Mouse (Mus musculus): ENCODE measurements around the gene Slpi.

Slpi gene

DNA sequence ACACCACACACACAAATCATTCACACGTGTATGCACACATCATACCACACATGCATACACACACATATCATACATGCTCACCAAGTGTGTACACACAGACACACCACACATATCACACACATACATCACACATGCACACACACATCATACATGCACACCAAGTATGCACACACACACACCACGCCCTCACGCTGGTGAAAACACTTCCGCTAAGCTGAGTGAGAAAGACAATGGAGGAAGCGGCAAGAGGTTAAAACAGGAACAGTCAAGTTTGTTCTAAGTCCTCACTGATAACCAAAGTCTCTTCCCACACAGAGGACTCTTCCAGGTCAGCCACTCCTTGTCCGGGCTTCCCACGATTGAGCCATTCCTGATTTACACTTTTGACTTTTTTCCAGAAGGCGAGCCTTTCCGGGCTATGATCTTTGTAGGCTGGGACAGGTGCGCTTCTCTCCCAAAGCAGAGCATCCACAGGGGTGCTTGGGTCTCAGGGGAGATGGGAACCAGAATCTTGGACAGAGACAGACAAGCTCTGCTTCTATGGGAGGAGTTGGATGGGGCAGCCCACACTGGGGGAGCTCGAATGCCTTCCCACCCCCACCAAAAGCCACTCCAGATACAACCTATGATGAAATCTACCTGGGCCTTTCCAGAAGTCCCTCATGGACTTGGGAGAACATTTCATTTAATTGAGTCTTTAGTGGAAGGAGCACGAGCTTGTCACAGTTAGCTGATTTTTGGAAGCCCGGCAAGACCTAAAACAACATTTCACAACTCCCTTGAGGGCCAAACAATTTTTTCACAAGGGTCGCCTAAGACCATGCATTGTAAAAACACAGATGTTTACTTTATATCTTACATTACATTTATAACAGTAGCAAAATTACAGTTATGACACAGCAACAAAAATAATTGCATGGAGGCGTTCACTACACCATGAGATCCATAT, 11.1 kb downstream of the Slpi start:
- H3K36me3 ChIP-seq (ENCODE audit: control insufficient read depth, insufficient read depth, low read length, poor library complexity, severe bottlenecking): no peaks in the 10 kb centered on the region
- DNase-seq (ENCODE audit: low read depth, low spot score): no peak

DNA sequence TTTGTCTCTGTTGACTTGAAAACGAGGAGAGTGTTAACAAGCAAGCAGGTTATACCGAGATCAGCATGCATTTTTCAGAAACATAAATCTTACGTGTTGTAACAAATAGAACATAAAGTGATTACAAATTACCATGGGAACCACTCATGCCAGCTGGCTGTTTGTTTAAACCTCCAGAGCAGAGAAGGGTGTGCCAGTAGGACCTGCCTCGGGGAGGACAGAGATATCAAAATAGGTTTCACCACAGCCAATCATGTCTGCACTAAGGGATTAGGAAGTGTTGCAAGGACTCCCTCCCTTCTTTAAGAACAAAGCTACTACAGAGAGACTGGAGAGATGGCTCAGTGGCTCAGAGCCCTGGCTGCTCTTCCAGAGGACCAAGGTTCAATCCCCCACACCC, 15.7 kb downstream of the Slpi start:
- no peak for DNase-seq (ENCODE audit: low read depth, low spot score)
- Histone ChIP-seq H3K36me3 (ENCODE audit: control insufficient read depth, insufficient read depth, low read length, poor library complexity, severe bottlenecking) (no peaks in the 10 kb centered on the region), H3K27me3 (ENCODE audit: control insufficient read depth, insufficient read depth, low read length, poor library complexity, severe bottlenecking) (no peaks in the 10 kb centered on the region)

More for the DNA sequence above, 11.1 kb downstream of the Slpi start:
- no peaks in the 10 kb centered on the region for H3K27me3 ChIP-seq (ENCODE audit: control insufficient read depth, insufficient read depth, low read length, poor library complexity, severe bottlenecking)

DNA sequence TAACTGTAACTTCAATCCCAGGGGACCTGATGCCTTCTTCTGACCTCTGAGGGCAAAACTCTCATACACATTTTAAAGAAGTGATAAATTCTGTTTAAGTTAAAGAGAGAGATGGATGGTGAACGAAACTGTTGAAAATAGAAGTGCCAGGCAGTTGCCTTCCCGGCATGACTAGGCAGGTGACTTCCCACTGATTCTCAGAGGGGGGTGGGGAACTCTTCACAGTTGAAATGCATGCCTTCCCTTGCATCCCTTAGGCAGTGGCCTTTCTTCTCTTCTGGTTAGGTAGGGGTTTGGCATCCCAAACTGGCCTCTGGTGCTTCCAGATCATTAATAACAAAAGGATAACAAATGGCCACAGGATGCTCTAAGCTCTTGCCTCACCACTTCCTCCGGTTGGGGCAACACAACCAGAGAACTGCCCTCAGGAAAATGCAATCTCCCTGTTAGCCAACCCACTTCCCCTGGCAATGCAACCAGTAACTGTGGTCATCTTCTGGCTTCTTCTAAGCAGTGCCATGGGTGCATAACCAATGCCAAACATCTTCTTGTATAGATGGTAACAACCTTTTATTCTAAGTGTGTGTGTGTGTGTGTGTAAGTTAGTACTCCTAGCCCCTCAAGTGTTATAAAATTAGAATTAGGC, 16.4 kb downstream of the Slpi start:
- no peaks in the 10 kb centered on the region for H3K36me3 ChIP-seq (ENCODE audit: control insufficient read depth, insufficient read depth, low read length, poor library complexity, severe bottlenecking)
- peak; percentile 45 for DNase-seq (ENCODE audit: low read depth, low spot score)
- H3K27me3 ChIP-seq (ENCODE audit: control insufficient read depth, insufficient read depth, low read length, poor library complexity, severe bottlenecking): no peaks in the 10 kb centered on the region

DNA sequence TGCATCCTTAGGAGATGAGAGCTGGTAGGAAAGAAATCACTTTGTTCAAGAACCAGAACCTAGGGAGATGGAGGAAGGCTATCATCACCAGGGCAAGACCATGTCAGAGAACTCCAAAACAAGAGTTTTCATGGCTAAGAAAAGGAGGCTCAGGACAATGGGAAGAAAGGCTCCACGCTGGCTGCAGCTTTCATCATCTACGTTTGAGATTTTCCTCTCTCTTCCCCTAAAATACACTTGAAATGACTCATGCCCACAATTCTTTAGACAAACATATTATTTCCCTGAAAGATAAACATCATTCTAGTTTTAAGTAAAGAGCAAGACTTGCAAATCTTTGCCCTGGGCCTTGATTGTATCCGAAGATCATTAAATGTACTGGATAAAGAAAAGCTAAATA, 17.5 kb downstream of the Slpi start:
- no peak for DNase-seq (ENCODE audit: low read depth, low spot score)
- Histone ChIP-seq H3K36me3 (ENCODE audit: control insufficient read depth, insufficient read depth, low read length, poor library complexity, severe bottlenecking) (no peaks in the 10 kb centered on the region), H3K27me3 (ENCODE audit: control insufficient read depth, insufficient read depth, low read length, poor library complexity, severe bottlenecking) (no peaks in the 10 kb centered on the region)

DNA sequence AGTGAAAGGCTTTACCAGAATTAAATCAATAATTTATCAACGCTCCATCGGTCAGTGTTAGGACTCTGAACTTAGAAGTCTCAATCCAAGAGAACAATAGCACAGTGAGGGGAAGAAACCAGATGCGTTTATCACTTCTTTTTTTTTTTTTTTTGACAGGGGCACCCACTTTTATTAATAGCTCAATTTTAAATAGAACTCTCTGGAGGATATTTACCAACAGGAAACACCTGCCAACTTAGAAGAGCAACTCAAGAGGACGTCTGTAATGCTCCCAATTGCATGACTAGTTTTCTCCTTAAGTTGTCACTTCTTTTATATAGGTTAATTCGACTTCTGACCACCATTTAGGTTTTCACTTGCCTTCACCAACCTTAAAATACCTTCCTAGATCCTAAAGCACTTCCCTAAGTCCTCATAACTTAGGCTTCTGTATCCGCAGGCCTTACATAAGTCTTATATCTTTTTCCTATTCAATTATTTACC, 20.2 kb downstream of the Slpi start:
- H3K36me3 ChIP-seq (ENCODE audit: control insufficient read depth, insufficient read depth, low read length, poor library complexity, severe bottlenecking): no peaks in the 10 kb centered on the region
- H3K27me3 ChIP-seq (ENCODE audit: control insufficient read depth, insufficient read depth, low read length, poor library complexity, severe bottlenecking): no peaks in the 10 kb centered on the region
- DNase-seq (ENCODE audit: low read depth, low spot score): peak; percentile 52

GRCm38 (mm10) chr2:164366947-164367346, 21.9 kb downstream of the Slpi start:
- no peak for DNase-seq (ENCODE audit: low read depth, low spot score)
- no peaks in the 10 kb centered on the region for H3K36me3 ChIP-seq (ENCODE audit: control insufficient read depth, insufficient read depth, low read length, poor library complexity, severe bottlenecking)
- no peaks in the 10 kb centered on the region for H3K27me3 ChIP-seq (ENCODE audit: control insufficient read depth, insufficient read depth, low read length, poor library complexity, severe bottlenecking)

DNA sequence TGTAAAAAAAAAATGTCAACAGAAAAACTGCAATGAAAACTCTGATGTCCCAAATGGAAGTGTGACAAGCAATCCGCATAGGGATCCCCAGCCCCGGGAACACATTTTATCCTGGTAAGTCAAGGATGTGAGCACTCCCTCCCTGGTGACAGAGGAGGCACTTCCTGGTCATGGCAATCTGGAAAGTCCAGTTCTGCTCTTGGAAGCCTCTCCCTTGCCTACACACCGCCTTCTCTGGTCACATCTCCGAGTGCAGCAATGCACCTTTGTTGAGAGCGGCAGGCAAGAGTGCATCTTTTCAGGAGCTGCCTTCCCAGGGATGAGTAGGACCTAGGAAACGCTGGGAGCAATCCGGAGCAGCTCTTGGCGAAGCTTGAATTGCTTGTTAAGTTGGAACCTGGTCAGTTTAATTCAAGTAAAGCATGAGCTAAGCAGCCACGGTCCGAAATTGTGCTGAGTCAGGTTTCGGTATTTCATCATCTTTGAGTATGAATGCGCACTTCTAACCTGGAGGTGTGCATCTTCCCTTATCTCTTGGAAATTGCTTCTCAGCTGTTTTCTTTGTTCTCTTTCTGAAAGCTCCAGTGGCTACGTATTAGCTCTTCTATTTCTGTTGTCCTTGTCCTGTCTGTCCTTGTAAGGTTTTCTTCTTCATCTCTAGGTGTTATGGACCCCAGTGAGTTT, 27.8 kb downstream of the Slpi start:
- H3K27me3 ChIP-seq (ENCODE audit: control insufficient read depth, insufficient read depth, low read length, poor library complexity, severe bottlenecking): no peaks in the 10 kb centered on the region
- H3K36me3 ChIP-seq (ENCODE audit: control insufficient read depth, insufficient read depth, low read length, poor library complexity, severe bottlenecking): no peaks in the 10 kb centered on the region
- no peak for DNase-seq (ENCODE audit: low read depth, low spot score)

GRCm38 (mm10) chr2:164359668-164360067, 29.2 kb downstream of the Slpi start:
- H3K27me3 ChIP-seq (ENCODE audit: control insufficient read depth, insufficient read depth, low read length, poor library complexity, severe bottlenecking): no peaks in the 10 kb centered on the region
- DNase-seq (ENCODE audit: low read depth, low spot score): no peak
- no peaks in the 10 kb centered on the region for H3K36me3 ChIP-seq (ENCODE audit: control insufficient read depth, insufficient read depth, low read length, poor library complexity, severe bottlenecking)

- H3K27me3 ChIP-seq (ENCODE audit: control insufficient read depth, insufficient read depth, low read length, poor library complexity, severe bottlenecking): no peaks in the 10 kb centered on the region
- no peak for DNase-seq (ENCODE audit: low read depth, low spot score)
- H3K36me3 ChIP-seq (ENCODE audit: control insufficient read depth, insufficient read depth, low read length, poor library complexity, severe bottlenecking): no peaks in the 10 kb centered on the region
Observed at GRCm38 (mm10) chr2:164359031-164359430, 29.9 kb downstream of the Slpi start.

GRCm38 (mm10) chr2:164358373-164358772, 30.5 kb downstream of the Slpi start:
- H3K36me3 ChIP-seq (ENCODE audit: control insufficient read depth, insufficient read depth, low read length, poor library complexity, severe bottlenecking): no peaks in the 10 kb centered on the region
- H3K27me3 ChIP-seq (ENCODE audit: control insufficient read depth, insufficient read depth, low read length, poor library complexity, severe bottlenecking): no peaks in the 10 kb centered on the region
- peak; percentile 57 for DNase-seq (ENCODE audit: low read depth, low spot score)

- peak; percentile 23 for DNase-seq (ENCODE audit: low read depth, low spot score)
Observed at GRCm38 (mm10) chr2:164356177-164356967, 32.5 kb downstream of the Slpi start.

GRCm38 (mm10) chr2:164353356-164353755, 35.5 kb downstream of the Slpi start:
- no peak for DNase-seq (ENCODE audit: low read depth, low spot score)
- Histone ChIP-seq H3K36me3 (ENCODE audit: control insufficient read depth, insufficient read depth, low read length, poor library complexity, severe bottlenecking) (no peaks in the 10 kb centered on the region), H3K27me3 (ENCODE audit: control insufficient read depth, insufficient read depth, low read length, poor library complexity, severe bottlenecking) (no peaks in the 10 kb centered on the region)

More at GRCm38 (mm10) chr2:164356177-164356967, 32.5 kb downstream of the Slpi start:
- Histone ChIP-seq H3K36me3 (ENCODE audit: control insufficient read depth, insufficient read depth, low read length, poor library complexity, severe bottlenecking) (no peaks in the 10 kb centered on the region), H3K27me3 (ENCODE audit: control insufficient read depth, insufficient read depth, low read length, poor library complexity, severe bottlenecking) (no peaks in the 10 kb centered on the region)

DNA sequence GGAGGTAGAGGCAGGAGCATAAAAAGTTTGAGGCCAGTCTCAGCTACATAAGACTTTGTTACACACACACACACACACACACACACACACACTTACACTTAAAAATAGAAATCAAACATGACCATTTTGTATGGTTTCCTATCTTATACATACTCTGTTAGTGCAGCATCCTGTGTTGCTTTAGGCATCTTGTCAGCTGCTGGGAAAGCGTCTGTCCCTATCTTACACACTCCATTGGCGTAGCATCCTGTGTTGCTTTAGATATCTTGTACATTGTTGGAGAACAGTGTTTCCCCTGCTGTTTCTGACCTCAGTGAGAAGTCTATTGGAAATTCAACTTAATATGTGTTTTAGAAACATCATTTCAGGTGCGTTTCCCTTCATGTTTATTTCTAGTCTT, 36.2 kb downstream of the Slpi start:
- Histone ChIP-seq H3K27me3 (ENCODE audit: control insufficient read depth, insufficient read depth, low read length, poor library complexity, severe bottlenecking) (no peaks in the 10 kb centered on the region), H3K36me3 (ENCODE audit: control insufficient read depth, insufficient read depth, low read length, poor library complexity, severe bottlenecking) (no peaks in the 10 kb centered on the region)
- DNase-seq (ENCODE audit: low read depth, low spot score): no peak

GRCm38 (mm10) chr2:164348980-164349379, 39.9 kb downstream of the Slpi start:
- Histone ChIP-seq H3K27me3 (ENCODE audit: control insufficient read depth, insufficient read depth, low read length, poor library complexity, severe bottlenecking) (no peaks in the 10 kb centered on the region), H3K36me3 (ENCODE audit: control insufficient read depth, insufficient read depth, low read length, poor library complexity, severe bottlenecking) (no peaks in the 10 kb centered on the region)
- DNase-seq (ENCODE audit: low read depth, low spot score): peak; percentile 48

All from splenic B cell, adult 2 months (primary cell).